Mouse (Mus musculus) limb, embryonic 14.5 days (tissue): ENCODE results near the gene Copz2. TPM values are rescaled to one million over a fixed set of nuclear protein-coding genes. Genes with fewer than 3 reads are reported as not detected.
A peak's percentile ranks its signal among the peaks of the same experiment; 100 is the strongest.

Experiments
- ATAC-seq: fragments of 200-750 bp; cut with Nextera tagmentation; 2 replicates; pipeline ENCODE4 v1.8.0; 2017; ENCODE audit warnings: low read depth, moderate number of reproducible peaks, moderate TSS enrichment; ENCODE audit not compliant: low FRiP score
- DNase-seq: peaks from one replicate; pipeline ENCODE4 v3.0.0-alpha.2; 2015; ENCODE audit warnings: low spot score
- H3K27ac ChIP-seq: fragments of 300-500 bp; sonication (generic); replicated peaks from 2 replicates; pipeline ENCODE4 v1.5.1; 2014; ENCODE audit warnings: low read depth, mild to moderate bottlenecking, low read length, moderate library complexity, mixed read lengths
- H3K27me3 ChIP-seq: fragments of 300-500 bp; sonication (generic); 2 replicates; pipeline ENCODE4 v1.6.1; 2014; ENCODE audit warnings: low read length, mixed read lengths; ENCODE audit not compliant: control insufficient read depth, insufficient read depth
- H3K36me3 ChIP-seq: fragments of 300-500 bp; sonication (generic); 2 replicates; pipeline ENCODE4 v1.6.1; 2014; ENCODE audit warnings: mild to moderate bottlenecking, low read length, moderate library complexity, mixed read lengths; ENCODE audit not compliant: control insufficient read depth, insufficient read depth
- H3K4me1 ChIP-seq: fragments of 300-500 bp; sonication (generic); 2 replicates; pipeline ENCODE4 v1.6.1; 2014; ENCODE audit warnings: antibody characterized with exemption, low read length, mixed read lengths; ENCODE audit not compliant: control insufficient read depth, insufficient read depth
- H3K4me2 ChIP-seq: fragments of 300-500 bp; sonication (generic); replicated peaks from 2 replicates; pipeline ENCODE4 v1.6.1; 2014; ENCODE audit warnings: low read depth, mild to moderate bottlenecking, low read length, moderate library complexity; ENCODE audit not compliant: severe bottlenecking
- H3K4me3 ChIP-seq: fragments of 300-500 bp; sonication (generic); replicated peaks from 2 replicates; pipeline ENCODE4 v1.5.1; 2014; ENCODE audit warnings: low read length
- H3K9ac ChIP-seq: fragments of 300-500 bp; sonication (generic); 2 replicates; pipeline ENCODE4 v1.6.1; 2014; ENCODE audit warnings: mild to moderate bottlenecking, low read depth, low read length, moderate library complexity; ENCODE audit not compliant: severe bottlenecking
- H3K9me3 ChIP-seq: fragments of 300-500 bp; sonication (generic); 2 replicates; pipeline ENCODE4 v1.6.1; 2016; ENCODE audit warnings: low read length; ENCODE audit not compliant: control insufficient read depth
- POLR2A ChIP-seq: fragments of 200-500 bp; IDR thresholded peaks from 2 replicates; pipeline ENCODE4 v1.8.0; 2012; ENCODE audit warnings: inconsistent platforms, mild to moderate bottlenecking, moderate library complexity, borderline replicate concordance; ENCODE audit not compliant: insufficient read depth, insufficient read length; ENCODE audit errors: extremely low read depth
- WGBS: fragments of 180-500 bp; shearing (Covaris S2); extraction: QIAGEN DNeasy Blood & Tissue Kit; methylation state at CpG from one replicate; pipeline ENCODE4 v1.1.7; 2014; 5-methylcytosine and 5-hydroxymethylcytosine counted together
- polyA plus RNA-seq, 2 experiments: library from polyadenylated mRNA; depleted of rRNA in 1 of 2; stranded (reverse) in 1 of 2; unstranded in 1 of 2; fragments of >200 nt; fragmentation: Nextera tagmentation in 1 of 2; extraction: Ambion mirVana in 1 of 2; gene quantifications; 2 replicates each; pipeline versions ENCODE4 v1.2.1 to v1.2.3; 2012 to 2014

Copz2 gene
- polyA plus RNA-seq, 2 experiments = 141 to 210 TPM

- H3K4me1 ChIP-seq = peaks cover 37% of the 10 kb centered on the region
- no peak for TF ChIP-seq POLR2A
- peak; percentile 58 for ATAC-seq
Observed at GRCm38 (mm10) chr11:96829403-96829812, 20.3 kb upstream of the Copz2 start.

GRCm38 (mm10) chr11:96829813-96830538, 19.7 kb upstream of the Copz2 start, which contains the start of gene Nfe2l1:
TSS of gene Nfe2l1 (minus strand) at chr11:96829968.
- peak within 1 kb of the TSS; percentile 89 for H3K4me3 ChIP-seq
- H3K4me2 ChIP-seq = peak within 1 kb of the TSS; percentile 66
- H3K9ac ChIP-seq = peak within 1 kb of the TSS; percentile 85
- DNase-seq (peak; percentile 100), ATAC-seq (peak; percentile 99)
- H3K36me3 ChIP-seq = peaks cover 17% of the 10 kb centered on the region
- H3K4me1 ChIP-seq = peaks cover 31% of the 10 kb centered on the region; the same call in 1 of the 2 replicates
- no peaks in the 10 kb centered on the region for H3K27me3 ChIP-seq
- H3K9me3 ChIP-seq = no peaks in the 10 kb centered on the region
- whole genome bisulfite sequencing = under 1% methylated on average over 51 of the region's 51 CpGs
- peak; percentile 82 for TF ChIP-seq POLR2A
- peak within 1 kb of the TSS; percentile 95 for H3K27ac ChIP-seq

More at GRCm38 (mm10) chr11:96829403-96829812, 20.3 kb upstream of the Copz2 start:
- WGBS = 0% methylated on average over 28 of the region's 33 CpGs
- peak overlapping the region; percentile 95 for H3K27ac ChIP-seq
- peak overlapping the region; percentile 66 for H3K4me2 ChIP-seq
- H3K36me3 ChIP-seq = peaks cover 17% of the 10 kb centered on the region
- peak; percentile 77 for DNase-seq
- H3K9me3 ChIP-seq = no peaks in the 10 kb centered on the region
- no peaks in the 10 kb centered on the region for H3K27me3 ChIP-seq
- peak overlapping the region; percentile 89 for H3K4me3 ChIP-seq
- H3K9ac ChIP-seq = peak overlapping the region; percentile 85

GRCm38 (mm10) chr11:96830539-96831216, 19.0 kb upstream of the Copz2 start:
- H3K4me2 ChIP-seq = peak overlapping the region; percentile 61
- peaks cover 25% of the 10 kb centered on the region; the same call in 1 of the 2 replicates for H3K4me1 ChIP-seq
- H3K4me3 ChIP-seq = peak overlapping the region; percentile 89
- peak overlapping the region; percentile 76 for H3K9ac ChIP-seq
- peaks cover 15% of the 10 kb centered on the region for H3K36me3 ChIP-seq
- DNase-seq (no peak), ATAC-seq (no peak)
- no peaks in the 10 kb centered on the region for H3K27me3 ChIP-seq
- H3K27ac ChIP-seq = peak overlapping the region; percentile 93
- TF ChIP-seq POLR2A = no peak
- no peaks in the 10 kb centered on the region for H3K9me3 ChIP-seq
- WGBS = 22% methylated on average over 13 of the region's 13 CpGs

- ATAC-seq = no peak
- no peak overlapping the region for H3K4me2 ChIP-seq
- no peaks in the 10 kb centered on the region for H3K9me3 ChIP-seq
- H3K27ac ChIP-seq = no peak overlapping the region
- H3K27me3 ChIP-seq = no peaks in the 10 kb centered on the region
- H3K4me3 ChIP-seq = no peak overlapping the region
- H3K4me1 ChIP-seq = peaks cover 25% of the 10 kb centered on the region; the same call in 1 of the 2 replicates
- no peak overlapping the region for H3K9ac ChIP-seq
- peaks cover 13% of the 10 kb centered on the region for H3K36me3 ChIP-seq
- TF ChIP-seq POLR2A = no peak
- WGBS = 66% methylated on average over 4 of the region's 4 CpGs
- DNase-seq = no peak
Observed at GRCm38 (mm10) chr11:96831516-96831915, 18.2 kb upstream of the Copz2 start.

GRCm38 (mm10) chr11:96832541-96832940, 17.1 kb upstream of the Copz2 start:
- H3K4me1 ChIP-seq = peaks cover 14% of the 10 kb centered on the region; the same call in 1 of the 2 replicates
- WGBS = 81% methylated on average over 3 of the region's 3 CpGs
- no peaks in the 10 kb centered on the region for H3K27me3 ChIP-seq
- no peaks in the 10 kb centered on the region for H3K9me3 ChIP-seq
- no peak overlapping the region for H3K27ac ChIP-seq
- TF ChIP-seq POLR2A = no peak
- H3K4me2 ChIP-seq = no peak overlapping the region
- peaks cover 5% of the 10 kb centered on the region for H3K36me3 ChIP-seq
- DNase-seq = no peak
- no peak for ATAC-seq
- no peak overlapping the region for H3K4me3 ChIP-seq
- H3K9ac ChIP-seq = no peak overlapping the region
